Mouse (Mus musculus) midbrain, embryonic 10.5 days (tissue): ENCODE data around the gene Pilra. TPM values are rescaled to one million over a fixed set of nuclear protein-coding genes. Genes with fewer than 3 reads are reported as not detected.
"Not testable (repeated sequence)": the region's sequence is repeated elsewhere in the genome, so short reads cannot be mapped to it uniquely, and the experiment has no call there.

ENCODE experiments used
- DNase-seq: peaks from one replicate; pipeline ENCODE4 v3.0.0-alpha.2; 2017; ENCODE audit warnings: low spot score
- H3K27ac ChIP-seq: fragments of 300-500 bp; sonication (generic); replicated peaks from 2 replicates; pipeline ENCODE4 v1.5.1; 2016; ENCODE audit warnings: mild to moderate bottlenecking
- H3K27me3 ChIP-seq: fragments of 300-500 bp; sonication (generic); 2 replicates; pipeline ENCODE4 v1.6.1; 2016; ENCODE audit warnings: low read depth, mild to moderate bottlenecking; ENCODE audit not compliant: poor library complexity, severe bottlenecking
- H3K36me3 ChIP-seq: fragments of 300-500 bp; sonication (generic); 2 replicates; pipeline ENCODE4 v1.6.1; 2016; ENCODE audit warnings: mild to moderate bottlenecking, moderate library complexity
- H3K4me1 ChIP-seq: fragments of 300-500 bp; sonication (generic); 2 replicates; pipeline ENCODE4 v1.6.1; 2016
- H3K4me3 ChIP-seq: fragments of 300-500 bp; sonication (generic); 2 replicates; pipeline ENCODE4 v1.5.1; 2016; ENCODE audit warnings: mild to moderate bottlenecking, moderate library complexity
- H3K9me3 ChIP-seq: fragments of 300-500 bp; sonication (generic); replicated peaks from 2 replicates; pipeline ENCODE4 v1.6.1; 2016; ENCODE audit warnings: mild to moderate bottlenecking
- WGBS: fragments of 180-500 bp; shearing (Covaris S2); methylation state at CpG from one replicate; pipeline ENCODE4 v1.1.7; 2016; 5-methylcytosine and 5-hydroxymethylcytosine counted together
- polyA plus RNA-seq: library from polyadenylated mRNA; unstranded; fragments of >200 nt; fragmentation: Nextera tagmentation; extraction: Ambion mirVana; gene quantifications from 2 replicates; pipeline ENCODE4 v1.2.1, GENCODE M21; 2016

The Pilra gene
- polyA plus RNA-seq, 1 experiment from 2014 or later, result 0.19 TPM

GRCm38 (mm10) chr5:137837110-137837509, 1.0 kb upstream of the Pilra start:
- H3K27ac ChIP-seq, H3K27me3 ChIP-seq, H3K4me3 ChIP-seq: not testable (repeated sequence)

GRCm38 (mm10) chr5:137836611-137837010, 530 bp upstream of the Pilra start:
- DNase-seq, result no peak
- H3K27me3 ChIP-seq, result no peaks in the 10 kb centered on the region
- no peaks in the 10 kb centered on the region for H3K36me3 ChIP-seq
- H3K9me3 ChIP-seq, result peaks cover 3% of the 10 kb centered on the region; the same call in 1 of the 2 replicates
- no peak overlapping the region for H3K4me3 ChIP-seq
- H3K27ac ChIP-seq, result no peak overlapping the region
- no peaks in the 10 kb centered on the region for H3K4me1 ChIP-seq

More at GRCm38 (mm10) chr5:137837110-137837509, 1.0 kb upstream of the Pilra start:
- not testable (repeated sequence) for H3K9me3 ChIP-seq, DNase-seq, H3K36me3 ChIP-seq, H3K4me1 ChIP-seq

- 69% methylated on average over 4 of the region's 4 CpGs for WGBS
- H3K4me1 ChIP-seq, result no peaks in the 10 kb centered on the region
Observed at GRCm38 (mm10) chr5:137833500-137833899, 2.6 kb downstream of the Pilra start.

GRCm38 (mm10) chr5:137831506-137831905, 4.6 kb downstream of the Pilra start:
- H3K9me3 ChIP-seq, result no peaks in the 10 kb centered on the region
- no peak overlapping the region for H3K4me3 ChIP-seq
- H3K36me3 ChIP-seq, result no peaks in the 10 kb centered on the region
- no peaks in the 10 kb centered on the region for H3K27me3 ChIP-seq
- H3K27ac ChIP-seq, result no peak overlapping the region
- 77% methylated on average over 6 of the region's 6 CpGs for WGBS
- DNase-seq, result no peak
- no peaks in the 10 kb centered on the region for H3K4me1 ChIP-seq

More at GRCm38 (mm10) chr5:137833500-137833899, 2.6 kb downstream of the Pilra start:
- H3K9me3 ChIP-seq, result peaks cover 3% of the 10 kb centered on the region; the same call in 1 of the 2 replicates
- H3K36me3 ChIP-seq, result no peaks in the 10 kb centered on the region
- H3K27me3 ChIP-seq, result no peaks in the 10 kb centered on the region
- no peak overlapping the region for H3K4me3 ChIP-seq
- no peak for DNase-seq
- no peak overlapping the region for H3K27ac ChIP-seq

- no peaks in the 10 kb centered on the region for H3K36me3 ChIP-seq
- H3K4me1 ChIP-seq, result no peaks in the 10 kb centered on the region
- H3K9me3 ChIP-seq, result no peaks in the 10 kb centered on the region
- H3K4me3 ChIP-seq, result no peak overlapping the region
- H3K27me3 ChIP-seq, result no peaks in the 10 kb centered on the region
- H3K27ac ChIP-seq, result no peak overlapping the region
- DNase-seq, result no peak
- 89% methylated on average over 4 of the region's 4 CpGs for WGBS
Observed at GRCm38 (mm10) chr5:137831106-137831505, 5.0 kb downstream of the Pilra start.

GRCm38 (mm10) chr5:137830238-137830637, 5.8 kb downstream of the Pilra start:
- 84% methylated on average over 7 of the region's 7 CpGs for WGBS
- DNase-seq, result no peak
- no peak overlapping the region for H3K4me3 ChIP-seq
- no peaks in the 10 kb centered on the region for H3K36me3 ChIP-seq
- H3K9me3 ChIP-seq, result no peaks in the 10 kb centered on the region
- H3K27ac ChIP-seq, result no peak overlapping the region
- no peaks in the 10 kb centered on the region for H3K4me1 ChIP-seq
- H3K27me3 ChIP-seq, result no peaks in the 10 kb centered on the region

GRCm38 (mm10) chr5:137828694-137829093, 7.4 kb downstream of the Pilra start:
- DNase-seq, result no peak
- H3K4me1 ChIP-seq, result no peaks in the 10 kb centered on the region
- WGBS, result 86% methylated on average over 6 of the region's 6 CpGs

GRCm38 (mm10) chr5:137826421-137826820, 9.7 kb downstream of the Pilra start:
- WGBS, result 58% methylated on average over 7 of the region's 7 CpGs
- Histone ChIP-seq H3K36me3 (no peaks in the 10 kb centered on the region), H3K9me3 (no peaks in the 10 kb centered on the region), H3K27me3 (no peaks in the 10 kb centered on the region), H3K4me1 (no peaks in the 10 kb centered on the region), H3K27ac (no peak overlapping the region), H3K4me3 (no peak overlapping the region)
- no peak for DNase-seq

More at GRCm38 (mm10) chr5:137828694-137829093, 7.4 kb downstream of the Pilra start:
- no peaks in the 10 kb centered on the region for H3K27me3 ChIP-seq
- no peaks in the 10 kb centered on the region for H3K36me3 ChIP-seq
- no peak overlapping the region for H3K27ac ChIP-seq
- no peaks in the 10 kb centered on the region for H3K9me3 ChIP-seq
- H3K4me3 ChIP-seq, result no peak overlapping the region

GRCm38 (mm10) chr5:137825971-137826370, 10.1 kb downstream of the Pilra start:
- Histone ChIP-seq H3K4me3 (no peak overlapping the region), H3K27ac (no peak overlapping the region), H3K36me3 (no peaks in the 10 kb centered on the region), H3K27me3 (no peaks in the 10 kb centered on the region), H3K4me1 (no peaks in the 10 kb centered on the region), H3K9me3 (no peaks in the 10 kb centered on the region)
- 86% methylated on average over 2 of the region's 2 CpGs for WGBS
- DNase-seq, result no peak

GRCm38 (mm10) chr5:137825030-137825429, 11.1 kb downstream of the Pilra start:
- Histone ChIP-seq H3K36me3 (no peaks in the 10 kb centered on the region), H3K4me3 (no peak overlapping the region), H3K9me3 (no peaks in the 10 kb centered on the region), H3K27me3 (no peaks in the 10 kb centered on the region), H3K4me1 (no peaks in the 10 kb centered on the region), H3K27ac (no peak overlapping the region)
- 93% methylated on average over 3 of the region's 3 CpGs for WGBS
- DNase-seq, result no peak

- 91% methylated on average over 6 of the region's 6 CpGs for WGBS
Observed at GRCm38 (mm10) chr5:137823455-137824045, 12.5 kb downstream of the Pilra start.

GRCm38 (mm10) chr5:137822602-137823001, 13.5 kb downstream of the Pilra start:
- Histone ChIP-seq H3K4me3 (no peak overlapping the region), H3K9me3 (no peaks in the 10 kb centered on the region), H3K4me1 (no peaks in the 10 kb centered on the region), H3K27ac (no peak overlapping the region), H3K27me3 (no peaks in the 10 kb centered on the region), H3K36me3 (no peaks in the 10 kb centered on the region)
- DNase-seq, result no peak
- WGBS, result 81% methylated on average over 1 of the region's 1 CpGs

More at GRCm38 (mm10) chr5:137823455-137824045, 12.5 kb downstream of the Pilra start:
- no peaks in the 10 kb centered on the region for H3K27me3 ChIP-seq
- no peak for DNase-seq
- H3K9me3 ChIP-seq, result no peaks in the 10 kb centered on the region
- no peak overlapping the region for H3K4me3 ChIP-seq
- no peaks in the 10 kb centered on the region for H3K4me1 ChIP-seq
- no peaks in the 10 kb centered on the region for H3K36me3 ChIP-seq
- H3K27ac ChIP-seq, result no peak overlapping the region

GRCm38 (mm10) chr5:137822126-137822525, 14.0 kb downstream of the Pilra start:
- no peak for DNase-seq
- Histone ChIP-seq H3K4me3 (no peak overlapping the region), H3K36me3 (no peaks in the 10 kb centered on the region), H3K27me3 (no peaks in the 10 kb centered on the region), H3K4me1 (no peaks in the 10 kb centered on the region), H3K27ac (no peak overlapping the region), H3K9me3 (no peaks in the 10 kb centered on the region)
- WGBS, result 72% methylated on average over 4 of the region's 4 CpGs
